Mouse (Mus musculus): Measurements from ENCODE around the gene Ttc32. TPM values are rescaled to one million over a fixed set of nuclear protein-coding genes. Genes with fewer than 3 reads are reported as not detected.
A peak's percentile ranks its signal among the peaks of the same experiment; 100 is the strongest.

Ttc32 gene
- polyA plus RNA-seq, 1 experiment from 2014 or later = 16.7 TPM

DNA sequence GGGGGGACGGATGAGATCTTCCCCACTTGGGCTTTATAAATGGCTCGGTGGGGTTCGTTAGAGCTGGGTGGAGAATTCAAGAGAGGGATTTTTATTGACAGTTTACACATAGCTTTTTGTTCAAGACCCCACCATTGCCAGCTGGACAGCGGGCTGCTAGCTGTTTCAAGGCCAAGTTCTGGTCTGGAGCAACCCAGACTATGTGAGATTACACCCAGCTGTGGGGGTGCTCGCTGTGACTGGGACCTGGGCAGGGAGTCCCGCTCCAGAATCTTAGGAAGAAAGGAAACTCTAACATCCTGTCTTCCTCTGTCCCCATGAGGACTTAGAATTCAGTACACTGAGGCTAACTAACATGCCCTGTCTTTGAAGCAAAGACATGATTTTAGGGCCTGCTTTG, 33.8 kb downstream of the Ttc32 start:
- no peak overlapping the region for H3K4me2 ChIP-seq (replicated peaks; ENCODE audit: low read depth, low read length)
- DNase-seq (ENCODE audit: low spot score) (no peak), ATAC-seq (no peak)
- TF ChIP-seq EP300 (IDR thresholded peaks at IDR 0.05) (no peak), CTCF (IDR thresholded peaks at IDR 0.05) (no peak)
- H3K4me1 ChIP-seq (ENCODE audit: insufficient read depth, low read depth, low read length) = no peaks in the 10 kb centered on the region
- no peak overlapping the region for H3K9ac ChIP-seq (replicated peaks; ENCODE audit: low read depth)
- no peaks in the 10 kb centered on the region for H3K9me3 ChIP-seq (ENCODE audit: low read length)
- no peak overlapping the region for H3K4me3 ChIP-seq (ENCODE audit: low read depth, low read length)
- H3K27ac ChIP-seq (ENCODE audit: low read length) = no peak overlapping the region
- H3K36me3 ChIP-seq (ENCODE audit: insufficient read depth, low read length) = no peaks in the 10 kb centered on the region
- no peaks in the 10 kb centered on the region for H3K27me3 ChIP-seq (replicated peaks; ENCODE audit: insufficient read depth, low read length)
- 69% methylated on average over 6 of the region's 6 CpGs for WGBS

DNA sequence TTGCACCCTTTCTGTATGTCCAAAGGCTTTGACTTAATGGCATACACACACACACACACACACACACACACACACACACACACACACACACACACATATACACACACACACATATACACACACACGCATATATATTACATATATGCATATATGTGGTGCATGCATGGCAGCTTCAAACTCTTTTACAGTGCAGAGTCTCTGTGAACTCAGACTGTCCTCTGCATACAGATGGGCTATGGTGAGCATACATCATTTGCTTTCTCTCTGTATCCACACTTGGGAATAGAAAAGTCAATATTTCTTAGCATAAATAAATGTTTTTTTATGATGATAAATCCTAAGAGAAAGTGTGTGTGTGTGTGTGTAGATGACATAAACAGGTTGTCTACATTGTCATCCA, 41.3 kb downstream of the Ttc32 start:
- Histone ChIP-seq H3K36me3 (ENCODE audit: insufficient read depth, low read length) (no peaks in the 10 kb centered on the region), H3K27me3 (replicated peaks; ENCODE audit: insufficient read depth, low read length) (no peaks in the 10 kb centered on the region), H3K9me3 (ENCODE audit: low read length) (no peaks in the 10 kb centered on the region), H3K9ac (replicated peaks; ENCODE audit: low read depth) (no peak overlapping the region), H3K4me3 (ENCODE audit: low read depth, low read length) (no peak overlapping the region), H3K4me1 (ENCODE audit: insufficient read depth, low read depth, low read length) (no peaks in the 10 kb centered on the region), H3K27ac (ENCODE audit: low read length) (no peak overlapping the region), H3K4me2 (replicated peaks; ENCODE audit: low read depth, low read length) (no peak overlapping the region)
- DNase-seq (ENCODE audit: low spot score) (no peak), ATAC-seq (no peak)
- 63% methylated on average over 1 of the region's 1 CpGs for WGBS
- TF ChIP-seq CTCF (IDR thresholded peaks at IDR 0.05) = no peak
- no peak for TF ChIP-seq EP300 (IDR thresholded peaks at IDR 0.05)

DNA sequence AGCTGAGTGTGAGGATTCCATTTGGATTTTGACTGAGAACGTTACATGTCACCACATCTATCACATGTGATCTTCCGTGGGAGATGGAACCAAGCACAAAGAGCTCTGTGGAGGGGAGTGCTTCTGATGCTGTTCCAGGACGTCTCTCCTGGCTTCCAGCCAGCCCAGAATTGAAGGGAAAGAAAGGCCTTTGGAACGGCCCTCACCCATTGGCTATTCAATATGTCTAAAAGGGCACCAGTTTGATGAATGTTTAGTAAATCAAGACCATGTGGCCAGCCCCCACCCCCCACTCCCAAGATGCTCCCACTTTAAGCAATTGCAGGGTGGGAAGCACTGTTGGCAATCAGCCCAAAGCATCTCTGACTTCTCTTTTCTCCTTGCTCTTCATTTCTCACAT, 41.7 kb downstream of the Ttc32 start:
- 44% methylated on average over 4 of the region's 4 CpGs for WGBS
- TF ChIP-seq CTCF (IDR thresholded peaks at IDR 0.05) = no peak
- TF ChIP-seq EP300 (IDR thresholded peaks at IDR 0.05) = no peak
- Histone ChIP-seq H3K27me3 (replicated peaks; ENCODE audit: insufficient read depth, low read length) (no peaks in the 10 kb centered on the region), H3K9ac (replicated peaks; ENCODE audit: low read depth) (no peak overlapping the region), H3K9me3 (ENCODE audit: low read length) (no peaks in the 10 kb centered on the region), H3K4me3 (ENCODE audit: low read depth, low read length) (no peak overlapping the region), H3K36me3 (ENCODE audit: insufficient read depth, low read length) (no peaks in the 10 kb centered on the region), H3K4me1 (ENCODE audit: insufficient read depth, low read depth, low read length) (no peaks in the 10 kb centered on the region), H3K27ac (ENCODE audit: low read length) (no peak overlapping the region), H3K4me2 (replicated peaks; ENCODE audit: low read depth, low read length) (no peak overlapping the region)
- ATAC-seq (no peak), DNase-seq (ENCODE audit: low spot score) (no peak)

DNA sequence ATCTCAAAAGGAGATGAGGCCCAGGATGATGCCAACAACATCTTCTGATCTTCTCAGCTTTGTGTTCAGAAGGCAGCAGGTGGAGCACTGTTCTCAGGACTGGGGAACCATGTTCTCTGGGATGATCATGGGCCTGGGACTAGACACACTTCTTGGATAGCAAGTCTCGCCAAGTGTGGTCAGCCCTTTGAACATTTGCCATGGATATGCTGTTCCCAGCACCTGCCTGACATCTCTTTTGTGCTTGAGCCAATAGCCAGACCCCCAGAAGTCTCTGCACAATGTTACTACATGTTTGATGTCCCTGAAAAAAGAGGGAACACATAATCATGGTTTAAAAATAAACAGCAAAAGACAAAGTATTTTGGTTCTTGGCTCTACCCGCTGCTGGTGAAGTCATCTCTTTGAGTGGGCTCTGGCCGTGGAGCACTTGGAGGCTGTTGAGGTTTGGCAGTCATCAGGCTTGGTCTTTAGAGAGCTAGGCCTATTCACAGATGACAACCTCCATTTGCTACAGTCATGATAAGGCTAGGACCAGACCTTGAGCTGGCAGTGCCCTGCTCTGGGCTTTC, 47.8 kb downstream of the Ttc32 start:
- Histone ChIP-seq H3K36me3 (ENCODE audit: insufficient read depth, low read length) (no peaks in the 10 kb centered on the region), H3K4me2 (replicated peaks; ENCODE audit: low read depth, low read length) (no peak overlapping the region), H3K4me3 (ENCODE audit: low read depth, low read length) (no peak overlapping the region), H3K4me1 (ENCODE audit: insufficient read depth, low read depth, low read length) (no peaks in the 10 kb centered on the region), H3K27me3 (replicated peaks; ENCODE audit: insufficient read depth, low read length) (no peaks in the 10 kb centered on the region), H3K9ac (replicated peaks; ENCODE audit: low read depth) (no peak overlapping the region), H3K27ac (ENCODE audit: low read length) (no peak overlapping the region), H3K9me3 (ENCODE audit: low read length) (no peaks in the 10 kb centered on the region)
- 85% methylated on average over 3 of the region's 3 CpGs for WGBS
- ATAC-seq (peak; percentile 44; the same call in 1 of the 2 replicates), DNase-seq (ENCODE audit: low spot score) (no peak)
- TF ChIP-seq CTCF (IDR thresholded peaks at IDR 0.05) = no peak
- no peak for TF ChIP-seq EP300 (IDR thresholded peaks at IDR 0.05)

DNA sequence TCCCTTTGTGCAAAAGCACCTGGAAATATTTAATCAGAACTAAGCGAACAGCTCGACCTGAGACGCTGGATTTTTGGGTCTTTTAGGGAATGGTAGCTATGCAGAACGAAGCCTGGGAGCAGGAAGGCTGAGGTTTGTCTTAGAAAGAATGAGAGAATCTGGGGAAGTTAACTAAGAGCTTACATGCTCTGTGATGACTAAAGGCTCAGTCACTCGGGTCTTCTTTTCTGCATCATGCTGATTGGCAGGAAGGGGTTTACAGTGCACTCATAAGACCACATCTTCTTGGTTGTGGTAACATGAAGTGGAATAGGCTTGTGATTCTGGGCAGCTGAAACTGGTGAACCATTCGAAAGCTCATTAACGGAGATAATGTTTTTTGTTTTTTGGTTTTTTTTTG, 60.4 kb downstream of the Ttc32 start:
- WGBS = 45% methylated on average over 7 of the region's 7 CpGs
- ATAC-seq = no peak
- no peaks in the 10 kb centered on the region for H3K27me3 ChIP-seq (replicated peaks; ENCODE audit: insufficient read depth, low read length)
- TF ChIP-seq CTCF (IDR thresholded peaks at IDR 0.05) (no peak), EP300 (IDR thresholded peaks at IDR 0.05) (no peak)
- no peaks in the 10 kb centered on the region for H3K9me3 ChIP-seq (ENCODE audit: low read length)
- no peaks in the 10 kb centered on the region for H3K36me3 ChIP-seq (ENCODE audit: insufficient read depth, low read length)
- H3K9ac ChIP-seq (replicated peaks; ENCODE audit: low read depth) = no peak overlapping the region
- no peak overlapping the region for H3K4me2 ChIP-seq (replicated peaks; ENCODE audit: low read depth, low read length)
- no peak overlapping the region for H3K4me3 ChIP-seq (ENCODE audit: low read depth, low read length)
- H3K27ac ChIP-seq (ENCODE audit: low read length) = no peak overlapping the region
- DNase-seq (ENCODE audit: low spot score) = no peak
- no peaks in the 10 kb centered on the region for H3K4me1 ChIP-seq (ENCODE audit: insufficient read depth, low read depth, low read length)

Other genes starting within 250 kb of the Ttc32 start
- 467 and 484 TPM in 2 replicates for gene Laptm4a, start 108.3 kb upstream of the Ttc32 start, polyA plus RNA-seq (2015; fragmentation: Nextera tagmentation; extraction: Ambion mirVana)
- gene Matn3, start 82.1 kb upstream of the Ttc32 start, polyA plus RNA-seq (2015; fragmentation: Nextera tagmentation; extraction: Ambion mirVana) = 0.33 and 0.52 TPM in 2 replicates
- gene Wdr35, start 56.1 kb upstream of the Ttc32 start, polyA plus RNA-seq (2015; fragmentation: Nextera tagmentation; extraction: Ambion mirVana) = 7.6 and 10.4 TPM in 2 replicates

Data from lung, postnatal 0 days (tissue).